8 mouse cellular contexts compared by ENCODE assay signal in the genomic region with DNA sequence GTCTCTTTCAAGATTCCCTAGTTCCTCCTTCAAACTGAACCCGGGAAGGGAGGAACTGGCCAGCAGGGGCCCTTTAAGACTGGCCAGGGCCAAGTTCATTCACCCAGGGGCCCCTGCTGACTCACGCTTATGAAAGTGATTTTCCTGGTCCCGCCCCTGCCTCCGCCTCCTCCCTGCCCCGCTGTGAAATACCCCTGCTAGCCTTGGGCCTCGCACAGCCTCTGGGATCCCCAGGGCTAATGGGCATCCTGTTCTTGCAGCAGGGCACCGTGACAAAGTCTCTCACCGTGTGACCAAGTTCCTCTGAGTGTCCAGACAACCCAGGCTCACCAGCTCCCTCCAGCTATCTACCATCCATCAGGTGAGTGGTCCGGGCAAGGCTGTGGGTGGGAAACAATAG. TPM values are rescaled to one million over a fixed set of nuclear protein-coding genes. Genes with fewer than 3 reads are reported as not detected.
DNase-seq lines count a peak whose midpoint lies in the region; ATAC-seq and TF ChIP-seq lines count a peak whose summit lies in the region.

No protein-coding gene starts in this region.

- H3K4me1 ChIP-seq in brown adipose tissue, adult 24 weeks (ENCODE audit: control insufficient read depth, insufficient read depth, insufficient read length, low read length), result peaks cover 32% of the 10 kb centered on the region
- H3K4me1 ChIP-seq in heart, embryonic 16.5 days (ENCODE audit: control insufficient read depth, insufficient read depth, low read length), result peaks cover 4% of the 10 kb centered on the region
- H3K4me1 ChIP-seq in limb, embryonic 13.5 days, result peaks cover 22% of the 10 kb centered on the region
- H3K4me1 ChIP-seq in cerebellum, adult 2 months (ENCODE audit: control insufficient read depth, insufficient read depth, low read length), result peaks cover 7% of the 10 kb centered on the region

- ATAC-seq in heart, embryonic 16.5 days (replicated peaks; ENCODE audit: extremely low read depth, insufficient read depth, low FRiP score), result no peak
- no peak for ATAC-seq in limb, embryonic 13.5 days (ENCODE audit: low FRiP score, low read depth)

- H3K27ac ChIP-seq in brown adipose tissue, adult 24 weeks (replicated peaks; ENCODE audit: low read depth, low read length), result peak overlapping the region; percentile 65
- H3K27ac ChIP-seq in heart, embryonic 16.5 days (ENCODE audit: low read length), result no peak overlapping the region
- H3K27ac ChIP-seq in limb, embryonic 13.5 days, result no peak overlapping the region
- no peak overlapping the region for H3K27ac ChIP-seq in cerebellum, adult 2 months (ENCODE audit: insufficient read depth, low read length)

- H3K4me3 ChIP-seq in brown adipose tissue, adult 24 weeks (ENCODE audit: insufficient read depth, low read depth, low read length), result peak overlapping the region; percentile 61
- no peak overlapping the region for H3K4me3 ChIP-seq in heart, embryonic 16.5 days (ENCODE audit: low read length)
- H3K4me3 ChIP-seq in limb, embryonic 13.5 days, result no peak overlapping the region
- peak overlapping the region; percentile 69 for H3K4me3 ChIP-seq in myocyte
- H3K4me3 ChIP-seq in cerebellum, adult 2 months (replicated peaks; ENCODE audit: insufficient read depth, low read depth, low read length), result no peak overlapping the region

- WGBS in heart, embryonic 16.5 days, result 13% methylated on average over 9 of the region's 9 CpGs
- WGBS in limb, embryonic 13.5 days, result 18% methylated on average over 9 of the region's 9 CpGs
- 23% methylated on average over 9 of the region's 9 CpGs for WGBS in cerebellum, adult 2 months

- H3K9me3 ChIP-seq in heart, embryonic 16.5 days (replicated peaks; ENCODE audit: control insufficient read depth, low read length), result no peaks in the 10 kb centered on the region
- H3K9me3 ChIP-seq in limb, embryonic 13.5 days, result no peaks in the 10 kb centered on the region

- TF ChIP-seq POLR2A in myocyte (IDR thresholded peaks at IDR 0.05; ENCODE audit: insufficient read length, low read depth), result peak; percentile 99
- TF ChIP-seq POLR2A in cerebellum, adult 2 months (IDR thresholded peaks at IDR 0.05; ENCODE audit: borderline replicate concordance, insufficient read depth, low read length), result no peak

- H3K79me2 ChIP-seq in myocyte (ENCODE audit: control insufficient read depth, insufficient read depth), result peaks cover 21% of the 10 kb centered on the region

- no peaks in the 10 kb centered on the region for H3K36me3 ChIP-seq in heart, embryonic 16.5 days (ENCODE audit: control insufficient read depth, insufficient read depth)
- no peaks in the 10 kb centered on the region for H3K36me3 ChIP-seq in limb, embryonic 13.5 days
- peaks cover 5% of the 10 kb centered on the region for H3K36me3 ChIP-seq in myocyte (ENCODE audit: control insufficient read depth, insufficient read depth)

- H3K9ac ChIP-seq in heart, embryonic 16.5 days (ENCODE audit: low read length), result no peak overlapping the region
- H3K9ac ChIP-seq in limb, embryonic 13.5 days, result no peak overlapping the region

- TF ChIP-seq CTCF in cerebellum, adult 2 months (IDR thresholded peaks at IDR 0.05; ENCODE audit: borderline replicate concordance, insufficient read depth, low read depth, low read length), result no peak

- DNase-seq in CD4-positive, CD25-positive, alpha-beta regulatory T cell, adult 2 months (ENCODE audit: low read depth, low spot score), result peak; percentile 55
- DNase-seq in layer of hippocampus, adult 9-11 months, result no peak
- no peak for DNase-seq in cerebellum, adult 2 months
- no peak for DNase-seq in right cerebral cortex, postnatal 10 days (ENCODE audit: low spot score in 2 of 2)

- peak overlapping the region; percentile 16 for H3K4me2 ChIP-seq in heart, embryonic 16.5 days (ENCODE audit: low read depth, low read length)
- H3K4me2 ChIP-seq in limb, embryonic 13.5 days (replicated peaks), result peak overlapping the region; percentile 4; the same call in 1 of the 2 replicates
- H3K4me2 ChIP-seq in myocyte (ENCODE audit: low read depth), result peak overlapping the region; percentile 79

- H3K27me3 ChIP-seq in heart, embryonic 16.5 days (ENCODE audit: control insufficient read depth, insufficient read depth, low read length), result no peaks in the 10 kb centered on the region; the same call in 1 of the 2 replicates
- peaks cover 7% of the 10 kb centered on the region; the same call in 1 of the 2 replicates for H3K27me3 ChIP-seq in limb, embryonic 13.5 days
- H3K27me3 ChIP-seq in myocyte (ENCODE audit: control insufficient read depth, insufficient read depth, insufficient read length), result no peaks in the 10 kb centered on the region
- H3K27me3 ChIP-seq in cerebellum, adult 2 months (ENCODE audit: control insufficient read depth, insufficient read depth, low read length), result no peaks in the 10 kb centered on the region

- H3ac ChIP-seq in myocyte (ENCODE audit: control insufficient read depth, insufficient read length), result peak overlapping the region; percentile 34

TF ChIP-seq in myocyte, 11 proteins besides CTCF, POLR2A, EP300 and RAD21:
- peak; percentile 10 for TF ChIP-seq E2F4 (IDR thresholded peaks at IDR 0.05; ENCODE audit: insufficient read depth)
- TF ChIP-seq REST (IDR thresholded peaks at IDR 0.05; ENCODE audit: insufficient read depth, insufficient read length), result no peak
- TF ChIP-seq USF1 (IDR thresholded peaks at IDR 0.05; ENCODE audit: low read depth), result no peak
- 0 out of 2 replicates have a peak, but pooled peaks have one; percentile 6 for TF ChIP-seq CEBPB (IDR thresholded peaks at IDR 0.05; ENCODE audit: insufficient read depth, poor library complexity, severe bottlenecking)
- TF ChIP-seq MYOD1 (IDR thresholded peaks at IDR 0.05; ENCODE audit: control insufficient read depth in 1 of 3, insufficient read length in 2 of 3, low read depth in 2 of 3), result no peak
- peak; percentile 98 for TF ChIP-seq POLR2AphosphoS2 (IDR thresholded peaks at IDR 0.05; ENCODE audit: insufficient read length, low read depth)

RNA-seq across cellular contexts. Expression of a gene that starts 3.0 kb away (rescaled TPM):
- 1.9 and 2.2 TPM in 2 replicates for polyA plus RNA-seq in brown adipose tissue, adult 24 weeks (2012; ENCODE audit: insufficient read depth, insufficient read length, missing spikeins)
- polyA plus RNA-seq in heart, embryonic 16.5 days (2015; fragmentation: Nextera tagmentation; extraction: Ambion mirVana), result 0.74 and 0.85 TPM in 2 replicates
- polyA plus RNA-seq in limb, embryonic 13.5 days (2015; fragmentation: Nextera tagmentation; extraction: Ambion mirVana), result 0.73 and 0.76 TPM in 2 replicates
- polyA plus RNA-seq in myocyte (2012; fragmentation: generic; extraction: Trizol), result 14.3 TPM
- 0.84 and 0.93 TPM in 2 replicates for polyA plus RNA-seq in cerebellum, adult 2 months (2012; rRNA removed)

RNA-seq across cellular contexts. Expression of a gene that starts 9.6 kb away (rescaled TPM):
- polyA plus RNA-seq in brown adipose tissue, adult 24 weeks (2012; ENCODE audit: insufficient read depth, insufficient read length, missing spikeins), result not detected in 2 replicates
- polyA plus RNA-seq in heart, embryonic 16.5 days (2015; fragmentation: Nextera tagmentation; extraction: Ambion mirVana), result 0.12 and 0.21 TPM in 2 replicates
- 3.1 and 3.5 TPM in 2 replicates for polyA plus RNA-seq in limb, embryonic 13.5 days (2015; fragmentation: Nextera tagmentation; extraction: Ambion mirVana)
- polyA plus RNA-seq in myocyte (2012; fragmentation: generic; extraction: Trizol), result not detected
- polyA plus RNA-seq in cerebellum, adult 2 months (2012; rRNA removed), result 17.0 and 26.6 TPM in 2 replicates

RNA-seq across cellular contexts. Expression of a gene that starts 42.3 kb away (rescaled TPM):
- 72.3 and 74.2 TPM in 2 replicates for polyA plus RNA-seq in brown adipose tissue, adult 24 weeks (2012; ENCODE audit: insufficient read depth, insufficient read length, missing spikeins)
- 21.4 and 25.5 TPM in 2 replicates for polyA plus RNA-seq in heart, embryonic 16.5 days (2015; fragmentation: Nextera tagmentation; extraction: Ambion mirVana)
- 9.6 and 11.4 TPM in 2 replicates for polyA plus RNA-seq in limb, embryonic 13.5 days (2015; fragmentation: Nextera tagmentation; extraction: Ambion mirVana)
- 23.1 TPM for polyA plus RNA-seq in myocyte (2012; fragmentation: generic; extraction: Trizol)
- 30.5 and 31.6 TPM in 2 replicates for polyA plus RNA-seq in cerebellum, adult 2 months (2012; rRNA removed)

Comparison
In these comparisons a context has a peak if more than half of its experiments do, and no peak if none do; other contexts are left out.
1. H3K4me3 ChIP-seq: peak in brown adipose tissue, adult 24 weeks (single experiment) and myocyte (single experiment); none in heart, embryonic 16.5 days (single experiment), limb, embryonic 13.5 days (single experiment) and cerebellum, adult 2 months (single experiment).
2. H3K4me2 ChIP-seq: peak in every context shown above with its lines; median percentile 79 in myocyte; 16 in heart, embryonic 16.5 days; 4 in limb, embryonic 13.5 days.